Mouse (Mus musculus) cortical plate, adult 2 months (tissue): Measurements from ENCODE around the gene Trpv1. TPM values are rescaled to one million over a fixed set of nuclear protein-coding genes. Genes with fewer than 3 reads are reported as not detected.

Experiments used
- H3K27ac ChIP-seq: fragments of 200-500 bp; 2 replicates; pipeline ENCODE4 v1.5.1; 2012; ENCODE audit warnings: low read length, control low read depth, inconsistent platforms; ENCODE audit not compliant: insufficient read depth
- H3K4me1 ChIP-seq: fragments of 200-500 bp; 2 replicates; pipeline ENCODE4 v1.6.1; 2011; ENCODE audit warnings: low read length; ENCODE audit not compliant: control insufficient read depth, insufficient read depth
- H3K4me3 ChIP-seq: fragments of 200-500 bp; 2 replicates; pipeline ENCODE4 v1.5.1; 2011; ENCODE audit warnings: mild to moderate bottlenecking, low read length, control low read depth; ENCODE audit not compliant: insufficient read depth
- CTCF ChIP-seq: fragments of 200-500 bp; IDR thresholded peaks from 2 replicates; pipeline ENCODE4 v1.5.1; 2011; ENCODE audit warnings: mild to moderate bottlenecking, control low read depth, low read length; ENCODE audit not compliant: insufficient read depth; ENCODE audit errors: extremely low read depth
- POLR2A ChIP-seq: fragments of 200-500 bp; IDR thresholded peaks from 2 replicates; pipeline ENCODE4 v1.6.1; 2011; ENCODE audit warnings: mild to moderate bottlenecking, low read length, control low read depth; ENCODE audit not compliant: insufficient read depth; ENCODE audit errors: extremely low read depth
- polyA plus RNA-seq: library from polyadenylated mRNA; depleted of rRNA; stranded (reverse); fragments of >200 nt; gene quantifications from 2 replicates; pipeline ENCODE4 v1.2.3, GENCODE M21; 2012

Trpv1 gene
- polyA plus RNA-seq, 1 experiment = 0.19 TPM

- H3K4me1 ChIP-seq = peaks cover 2% of the 10 kb centered on the region; the same call in 1 of the 2 replicates
- TF ChIP-seq CTCF = no peak
- TF ChIP-seq POLR2A = no peak
- H3K4me3 ChIP-seq = no peak overlapping the region
- no peak overlapping the region for H3K27ac ChIP-seq
These were observed 32.5 kb upstream of the Trpv1 start for GRCm38 (mm10) chr11:73201597-73201996.

GRCm38 (mm10) chr11:73203895-73204294, 30.2 kb upstream of the Trpv1 start:
- TF ChIP-seq CTCF (no peak), POLR2A (no peak)
- no peak overlapping the region for H3K27ac ChIP-seq
- no peaks in the 10 kb centered on the region for H3K4me1 ChIP-seq
- no peak overlapping the region for H3K4me3 ChIP-seq

GRCm38 (mm10) chr11:73205194-73205593, 28.9 kb upstream of the Trpv1 start:
- no peak overlapping the region for H3K4me3 ChIP-seq
- no peak overlapping the region for H3K27ac ChIP-seq
- H3K4me1 ChIP-seq = no peaks in the 10 kb centered on the region
- no peak for TF ChIP-seq CTCF
- no peak for TF ChIP-seq POLR2A

- no peak for TF ChIP-seq CTCF
- no peak for TF ChIP-seq POLR2A
- Histone ChIP-seq H3K4me3 (no peak overlapping the region), H3K4me1 (no peaks in the 10 kb centered on the region), H3K27ac (no peak overlapping the region)
These were observed 26.5 kb upstream of the Trpv1 start for GRCm38 (mm10) chr11:73207621-73208020.

- Histone ChIP-seq H3K27ac (no peak overlapping the region), H3K4me1 (no peaks in the 10 kb centered on the region), H3K4me3 (no peak overlapping the region)
- TF ChIP-seq CTCF (no peak), POLR2A (no peak)
These were observed 20.1 kb upstream of the Trpv1 start for GRCm38 (mm10) chr11:73213956-73214355.

- Histone ChIP-seq H3K27ac (no peak overlapping the region), H3K4me3 (no peak overlapping the region), H3K4me1 (no peaks in the 10 kb centered on the region)
- no peak for TF ChIP-seq CTCF
- no peak for TF ChIP-seq POLR2A
These were observed 14.4 kb upstream of the Trpv1 start for GRCm38 (mm10) chr11:73219671-73220070.

GRCm38 (mm10) chr11:73220651-73221050, 13.4 kb upstream of the Trpv1 start:
- no peaks in the 10 kb centered on the region for H3K4me1 ChIP-seq
- H3K4me3 ChIP-seq = no peak overlapping the region
- TF ChIP-seq POLR2A (no peak), CTCF (no peak)
- H3K27ac ChIP-seq = no peak overlapping the region

- no peaks in the 10 kb centered on the region for H3K4me1 ChIP-seq
These were observed 11.2 kb upstream of the Trpv1 start for GRCm38 (mm10) chr11:73222846-73223245.

GRCm38 (mm10) chr11:73223966-73224365, 10.1 kb upstream of the Trpv1 start:
- TF ChIP-seq CTCF (0 out of 2 replicates have a peak, but pooled peaks have one; percentile 19), POLR2A (no peak)
- Histone ChIP-seq H3K4me1 (no peaks in the 10 kb centered on the region), H3K4me3 (no peak overlapping the region), H3K27ac (no peak overlapping the region)

More at GRCm38 (mm10) chr11:73222846-73223245, 11.2 kb upstream of the Trpv1 start:
- no peak for TF ChIP-seq CTCF
- TF ChIP-seq POLR2A = no peak
- Histone ChIP-seq H3K4me3 (no peak overlapping the region), H3K27ac (no peak overlapping the region)

- Histone ChIP-seq H3K4me1 (no peaks in the 10 kb centered on the region), H3K27ac (no peak overlapping the region), H3K4me3 (no peak overlapping the region)
- TF ChIP-seq CTCF (no peak), POLR2A (no peak)
These were observed 8.2 kb upstream of the Trpv1 start for GRCm38 (mm10) chr11:73225856-73226255.
